Mouse (Mus musculus) testis, adult 2 months (tissue): ENCODE measurements around the gene Mvb12b.

ENCODE experiments used
- CTCF ChIP-seq: fragments of 200-500 bp; IDR thresholded peaks from 2 replicates; pipeline ENCODE4 v1.5.1; 2012; ENCODE audit warnings: low read depth, mild to moderate bottlenecking, inconsistent platforms, low read length, moderate library complexity; ENCODE audit not compliant: control insufficient read depth, insufficient read depth, insufficient replicate concordance
- POLR2A ChIP-seq: fragments of 200-500 bp; IDR thresholded peaks from 2 replicates; pipeline ENCODE4 v1.6.1; 2012; ENCODE audit warnings: low read depth, mild to moderate bottlenecking, inconsistent platforms, low read length, moderate library complexity; ENCODE audit not compliant: control insufficient read depth

- TF ChIP-seq CTCF: no peak
- TF ChIP-seq POLR2A: no peak
Measured at GRCm38 (mm10) chr2:33833902-33834301, 53.8 kb downstream of the Mvb12b start.
